Mouse (Mus musculus) lung, adult 2 months (tissue): ENCODE data around the gene Tle6.

Experiments
- CTCF ChIP-seq: fragments of 200-500 bp; IDR thresholded peaks from 2 replicates; pipeline ENCODE4 v1.5.1; 2011; ENCODE audit warnings: mild to moderate bottlenecking, low read length, control low read depth; ENCODE audit not compliant: insufficient read depth
- POLR2A ChIP-seq: fragments of 200-500 bp; IDR thresholded peaks from 2 replicates; pipeline ENCODE4 v1.6.1; 2011; ENCODE audit warnings: low read depth, mild to moderate bottlenecking, control low read depth, low read length, borderline replicate concordance; ENCODE audit errors: extremely low read depth

DNA sequence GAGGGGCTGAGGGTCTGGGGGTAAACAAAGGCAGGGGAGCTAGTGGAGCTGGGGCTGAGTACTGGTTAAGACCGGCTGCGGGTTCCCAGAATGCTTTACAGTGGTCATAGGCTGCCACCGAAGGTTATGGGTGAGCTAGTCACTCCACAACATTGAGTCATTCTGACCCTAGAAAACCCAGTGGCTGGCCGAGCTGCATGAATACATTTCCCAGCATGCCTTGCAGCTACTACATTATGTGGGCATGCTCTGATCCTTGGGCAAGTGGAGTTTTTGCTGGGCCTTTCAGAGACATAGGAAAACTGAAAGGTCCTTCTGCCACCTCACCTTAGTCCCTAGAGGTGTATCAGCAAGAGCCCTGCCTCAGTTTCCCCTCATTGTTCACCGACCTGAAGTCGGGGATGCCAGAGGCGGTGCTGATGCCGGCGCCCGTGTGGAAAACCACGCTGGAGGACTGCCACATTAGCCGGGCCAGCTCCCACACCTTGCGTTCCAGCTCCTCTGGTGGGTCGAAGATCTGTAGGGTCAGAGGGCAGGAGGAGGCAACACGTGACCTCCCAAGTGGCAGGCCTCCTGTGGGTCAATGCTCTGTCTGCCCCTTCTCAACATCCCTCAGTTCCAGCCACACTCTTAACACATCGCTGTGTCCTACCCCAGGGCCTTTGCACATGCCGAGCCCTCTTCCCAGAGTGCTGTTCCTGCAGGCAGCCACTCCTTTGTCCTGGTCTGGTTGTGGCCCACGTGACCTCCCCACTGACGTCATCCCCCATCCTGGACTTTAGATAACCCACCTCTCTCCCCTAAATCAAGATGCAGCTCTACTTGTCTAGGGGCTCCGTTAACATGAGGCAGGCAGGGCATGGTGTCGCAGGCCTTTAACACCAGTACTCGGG is 25.5 kb upstream of the Tle6 start:
- TF ChIP-seq CTCF (no peak), POLR2A (no peak)
